Mouse (Mus musculus): ENCODE data around the gene Nrf1.

The Nrf1 gene

GRCm38 (mm10) chr6:30176496-30176895, 128.7 kb downstream of the Nrf1 start:
- no peak for DNase-seq (ENCODE audit: low spot score)

- DNase-seq (ENCODE audit: low spot score), result no peak
Observed at GRCm38 (mm10) chr6:30177305-30177704, 129.5 kb downstream of the Nrf1 start.

DNA sequence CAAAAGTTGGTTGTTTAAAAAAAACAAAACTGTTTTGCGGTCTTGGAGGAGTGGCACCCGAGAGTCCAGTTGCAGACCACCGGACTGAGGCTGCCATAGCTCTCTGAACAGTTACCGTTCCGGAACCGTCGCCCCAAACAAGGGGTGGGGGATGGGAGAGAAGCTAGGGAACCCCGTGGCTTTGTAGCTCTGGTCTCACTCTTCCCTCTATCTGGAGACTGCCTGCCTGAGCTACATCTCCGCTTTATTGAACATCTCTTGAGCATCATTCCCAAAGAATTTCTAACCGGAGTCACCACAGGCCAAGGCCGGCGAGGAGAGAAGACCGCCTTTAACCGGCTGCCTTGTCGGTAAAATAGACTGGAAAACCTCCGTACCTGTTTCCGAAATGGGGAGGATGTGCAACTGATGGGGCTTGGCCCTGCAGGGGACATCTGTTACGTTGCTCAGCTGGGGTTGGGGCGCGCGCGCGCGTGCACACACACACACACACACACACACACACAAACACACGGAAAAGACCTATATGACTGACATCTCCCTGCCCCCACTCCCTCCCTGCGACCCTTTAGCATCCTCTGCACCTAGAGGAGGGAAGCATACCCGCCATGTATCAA, 130.3 kb downstream of the Nrf1 start:
- DNase-seq (ENCODE audit: low spot score), result no peak

DNA sequence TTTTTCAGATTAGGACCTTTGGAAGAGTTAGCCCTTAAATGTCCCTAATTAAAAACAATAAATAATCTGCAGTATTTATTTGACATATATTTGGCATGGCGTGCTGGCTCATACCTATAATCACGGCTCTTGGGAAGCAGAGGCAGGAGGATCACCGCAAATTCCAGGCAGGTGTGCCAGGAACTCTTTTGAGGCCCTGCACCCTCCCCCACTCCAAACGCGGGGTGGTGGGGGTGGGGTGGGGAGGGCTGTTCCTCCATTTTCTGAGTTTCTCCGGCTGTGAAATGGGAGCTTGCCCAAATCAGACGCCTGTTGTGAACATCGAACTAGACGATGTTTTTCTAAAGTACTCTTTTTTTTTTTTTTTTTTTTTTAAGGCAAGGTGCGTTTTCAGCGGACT, 131.3 kb downstream of the Nrf1 start:
- DNase-seq (ENCODE audit: low spot score), result no peak

DNA sequence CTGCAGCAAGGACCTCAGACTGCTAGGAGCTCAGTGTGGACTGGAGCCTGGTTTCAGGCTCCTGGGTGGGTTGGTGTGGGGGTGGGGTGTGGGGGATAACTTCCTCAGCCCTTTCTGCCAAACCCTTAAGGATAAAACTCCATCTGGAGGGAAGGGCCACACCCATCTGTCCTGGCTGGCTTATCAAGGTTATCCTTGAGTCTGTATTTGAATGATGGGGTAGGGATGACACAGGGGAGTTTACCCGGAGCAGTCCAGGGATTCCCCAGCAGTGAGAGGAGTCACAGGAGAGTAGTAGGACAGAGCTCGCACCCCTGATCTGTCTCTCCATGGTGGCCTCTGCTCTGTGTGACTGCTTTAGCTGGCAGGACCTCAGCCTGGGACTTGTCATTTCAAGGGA, 132.5 kb downstream of the Nrf1 start:
- no peak for DNase-seq (ENCODE audit: low spot score)

DNA sequence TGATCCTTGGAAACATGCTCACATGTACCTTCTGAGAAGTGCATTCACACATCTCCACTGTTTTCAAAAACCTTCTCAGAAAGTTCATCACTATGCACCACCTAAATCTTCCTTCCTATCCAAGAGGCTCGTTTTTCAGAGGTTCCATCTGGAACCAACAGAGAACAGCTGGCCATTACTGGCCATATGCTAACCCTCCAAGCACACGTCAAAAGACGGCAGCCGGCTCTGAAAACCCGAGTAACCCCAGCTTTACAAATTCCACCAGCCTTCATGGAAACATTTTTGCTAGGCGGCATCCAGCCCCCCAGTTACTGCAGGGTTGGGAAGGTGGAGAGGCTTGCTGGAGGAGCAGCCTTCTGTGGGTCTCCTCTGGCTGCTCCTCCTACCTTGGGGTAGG, 134.2 kb downstream of the Nrf1 start:
- no peak for DNase-seq (ENCODE audit: low spot score)

DNA sequence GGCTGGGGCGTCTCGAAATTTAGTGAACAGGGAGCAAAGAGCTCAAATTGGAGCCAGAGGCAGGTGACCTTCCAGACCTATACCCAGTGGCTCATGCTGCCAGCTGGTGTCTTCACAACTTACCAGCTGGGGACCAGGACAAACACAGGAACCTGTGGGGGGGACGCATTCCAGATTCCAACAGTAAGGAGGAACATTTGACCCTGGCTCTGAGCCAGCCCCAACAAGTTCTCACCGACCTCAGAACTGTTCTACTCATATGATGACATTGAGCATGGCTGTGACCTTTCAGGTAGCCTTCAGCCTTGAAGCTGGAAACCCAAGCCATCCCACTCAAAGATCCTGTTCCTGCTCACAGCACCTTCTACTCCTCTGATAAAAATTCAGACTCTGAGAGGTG, 135.8 kb downstream of the Nrf1 start:
- no peak for DNase-seq (ENCODE audit: low spot score)

- no peak for DNase-seq (ENCODE audit: low spot score)
Observed at GRCm38 (mm10) chr6:30195656-30196055, 147.9 kb downstream of the Nrf1 start.

GRCm38 (mm10) chr6:30196143-30196542, 148.4 kb downstream of the Nrf1 start:
- DNase-seq (ENCODE audit: low spot score), result no peak
